Mouse (Mus musculus) liver, embryonic 16.5 days (tissue): ENCODE results near the gene Aldh18a1. TPM values are rescaled to one million over a fixed set of nuclear protein-coding genes. Genes with fewer than 3 reads are reported as not detected.
"Not testable (repeated sequence)": the region's sequence is repeated elsewhere in the genome, so short reads cannot be mapped to it uniquely, and the experiment has no call there.

Experiments used
- ATAC-seq: fragments of 200-750 bp; cut with Nextera tagmentation; 2 replicates; pipeline ENCODE4 v1.8.0; 2017; ENCODE audit warnings: low read depth, mild to moderate bottlenecking, moderate number of reproducible peaks, moderate library complexity
- H3K27ac ChIP-seq: fragments of 300-500 bp; sonication (generic); 2 replicates; pipeline ENCODE4 v1.5.1; 2014; ENCODE audit warnings: mild to moderate bottlenecking, low read length
- H3K27me3 ChIP-seq: fragments of 300-500 bp; sonication (generic); 2 replicates; pipeline ENCODE4 v1.6.1; 2014; ENCODE audit warnings: low read depth, low read length, mixed read lengths; ENCODE audit not compliant: control insufficient read depth, insufficient read depth
- H3K36me3 ChIP-seq: fragments of 300-500 bp; sonication (generic); 2 replicates; pipeline ENCODE4 v1.6.1; 2014; ENCODE audit warnings: mild to moderate bottlenecking; ENCODE audit not compliant: control insufficient read depth, insufficient read depth
- H3K4me1 ChIP-seq: fragments of 300-500 bp; sonication (generic); 2 replicates; pipeline ENCODE4 v1.6.1; 2014; ENCODE audit warnings: low read depth, low read length, mixed read lengths; ENCODE audit not compliant: control insufficient read depth
- H3K4me2 ChIP-seq: fragments of 300-500 bp; sonication (generic); 2 replicates; pipeline ENCODE4 v1.6.1; 2014; ENCODE audit warnings: low read depth, low read length, mixed read lengths
- H3K4me3 ChIP-seq: fragments of 300-500 bp; sonication (generic); 2 replicates; pipeline ENCODE4 v1.5.1; 2014; ENCODE audit warnings: low read depth, mild to moderate bottlenecking, low read length
- H3K9ac ChIP-seq: fragments of 300-500 bp; sonication (generic); 2 replicates; pipeline ENCODE4 v1.6.1; 2014; ENCODE audit warnings: low read depth, low read length
- H3K9me3 ChIP-seq: fragments of 300-500 bp; sonication (generic); replicated peaks from 2 replicates; pipeline ENCODE4 v1.6.1; 2016; ENCODE audit warnings: low read length; ENCODE audit not compliant: control insufficient read depth
- WGBS: fragments of 180-500 bp; shearing (Covaris S2); extraction: QIAGEN DNeasy Blood & Tissue Kit; methylation state at CpG from one replicate; pipeline ENCODE4 v1.1.7; 2014; ENCODE audit not compliant: insufficient replicate concordance; 5-methylcytosine and 5-hydroxymethylcytosine counted together
- polyA plus RNA-seq: library from polyadenylated mRNA; unstranded; fragments of >200 nt; fragmentation: Nextera tagmentation; extraction: Ambion mirVana; gene quantifications from 2 replicates; pipeline ENCODE4 v1.2.1, GENCODE M21; 2015

The Aldh18a1 gene
- polyA plus RNA-seq, 1 experiment from 2014 or later, result 28.6 TPM

- no peaks in the 10 kb centered on the region for H3K9me3 ChIP-seq
- H3K4me3 ChIP-seq, result no peak overlapping the region
- H3K4me1 ChIP-seq, result no peaks in the 10 kb centered on the region
- 70% methylated on average over 12 of the region's 12 CpGs for WGBS
- no peaks in the 10 kb centered on the region for H3K27me3 ChIP-seq
- H3K27ac ChIP-seq, result no peak overlapping the region
- H3K4me2 ChIP-seq, result no peak overlapping the region
- no peak for ATAC-seq
- H3K36me3 ChIP-seq, result no peaks in the 10 kb centered on the region
- H3K9ac ChIP-seq, result no peak overlapping the region
Observed at GRCm38 (mm10) chr19:40625935-40626334, 37.7 kb upstream of the Aldh18a1 start.

DNA sequence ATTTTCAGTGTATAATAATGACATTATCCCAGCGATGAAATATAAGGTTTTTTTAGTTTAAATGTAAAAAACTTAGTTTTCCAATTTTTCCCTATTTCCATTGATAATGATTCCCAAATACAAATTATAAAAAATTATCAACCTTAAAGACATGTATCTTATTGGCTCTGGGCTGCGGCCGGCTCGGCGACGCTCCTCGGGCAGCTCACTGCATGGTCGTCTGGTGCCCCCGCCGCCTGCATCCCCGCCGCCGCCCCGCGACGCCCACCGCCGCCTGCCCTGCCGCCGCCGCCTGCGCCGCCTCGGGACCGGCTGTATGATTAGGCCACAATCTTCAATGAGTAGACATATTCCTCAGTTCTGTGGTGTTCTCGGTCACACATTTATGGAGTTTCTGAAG, 33.4 kb upstream of the Aldh18a1 start:
- not testable (repeated sequence) for H3K27ac ChIP-seq, H3K9me3 ChIP-seq, H3K4me3 ChIP-seq, H3K36me3 ChIP-seq, H3K4me1 ChIP-seq, H3K9ac ChIP-seq, H3K4me2 ChIP-seq, H3K27me3 ChIP-seq
- peak; percentile 64; the same call in 1 of the 2 replicates for ATAC-seq
- 61% methylated on average over 8 of the region's 26 CpGs for WGBS

DNA sequence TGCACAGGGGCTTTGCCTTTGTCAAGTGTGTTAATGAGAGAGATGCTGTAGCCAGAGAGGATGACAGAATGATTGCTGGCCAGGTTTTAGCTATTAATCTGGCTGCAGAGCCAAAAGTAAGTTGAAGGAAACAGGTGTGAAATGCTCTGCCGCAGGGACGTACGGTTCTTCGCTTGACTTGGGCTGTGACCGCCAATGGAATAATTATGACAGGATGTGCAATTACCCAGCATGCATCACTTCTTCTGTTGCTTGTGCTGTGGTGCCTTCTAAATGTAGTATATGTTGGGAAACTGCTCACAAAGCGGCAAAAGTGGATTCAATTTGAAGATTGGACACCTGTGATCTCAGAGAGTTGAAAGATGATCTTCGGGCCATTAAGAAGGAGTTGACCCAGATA, 27.8 kb upstream of the Aldh18a1 start:
- WGBS, result 61% methylated on average over 7 of the region's 7 CpGs
- Histone ChIP-seq H3K4me1 (peaks cover 5% of the 10 kb centered on the region), H3K27ac (no peak overlapping the region), H3K27me3 (no peaks in the 10 kb centered on the region), H3K9me3 (no peaks in the 10 kb centered on the region), H3K9ac (no peak overlapping the region), H3K4me2 (no peak overlapping the region), H3K36me3 (no peaks in the 10 kb centered on the region), H3K4me3 (no peak overlapping the region)
- ATAC-seq, result no peak

- Histone ChIP-seq H3K27me3 (no peaks in the 10 kb centered on the region), H3K27ac (no peak overlapping the region), H3K4me3 (no peak overlapping the region), H3K4me2 (no peak overlapping the region), H3K4me1 (peaks cover 5% of the 10 kb centered on the region), H3K9ac (no peak overlapping the region), H3K9me3 (no peaks in the 10 kb centered on the region), H3K36me3 (no peaks in the 10 kb centered on the region)
- no peak for ATAC-seq
- WGBS, result 59% methylated on average over 7 of the region's 7 CpGs
Observed at GRCm38 (mm10) chr19:40614811-40615210, 26.5 kb upstream of the Aldh18a1 start.

DNA sequence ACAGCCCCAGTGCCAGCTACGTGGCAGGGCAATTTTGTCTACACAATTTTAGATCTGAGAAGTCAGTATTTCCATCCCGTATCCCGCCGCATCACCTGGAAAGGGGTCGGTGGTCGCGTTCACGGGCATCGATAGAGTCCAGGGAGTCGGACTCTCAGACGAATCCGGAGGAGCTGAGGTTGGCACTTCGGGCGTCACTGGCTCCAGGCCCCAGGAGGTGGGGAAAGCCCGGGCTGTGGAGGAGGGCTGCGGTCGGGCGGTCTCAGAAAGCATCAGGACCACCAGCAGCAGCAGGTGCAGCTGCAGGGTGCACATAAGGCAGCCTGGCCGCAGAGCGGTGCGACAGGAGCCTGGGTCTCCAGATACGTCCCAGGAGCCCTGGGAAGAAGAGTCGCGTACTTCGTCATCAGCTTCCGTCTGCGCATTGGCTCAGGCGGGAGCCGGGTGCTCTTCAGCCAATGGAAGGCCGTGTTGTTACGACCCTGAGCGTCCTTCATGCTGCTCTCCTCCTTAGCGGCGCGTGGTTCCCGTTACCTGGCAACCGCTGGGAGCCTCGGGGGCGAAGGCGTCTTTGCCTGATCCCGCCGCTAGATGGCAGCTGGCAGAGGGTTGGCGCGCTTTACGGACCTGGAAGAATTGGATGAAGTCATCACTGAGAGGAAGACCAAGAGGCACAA, 23.7 kb upstream of the Aldh18a1 start, which contains the start of the genes Tctn3 and Entpd1:
Gene Tctn3, minus strand, starts transcription at position 404 of the 677 bp plus-strand sequence.
Gene Entpd1, plus strand, starts transcription at position 537 of the 677 bp plus-strand sequence.
- Histone ChIP-seq H3K4me3 (peak within 1 kb of the TSS; percentile 77), H3K27me3 (no peaks in the 10 kb centered on the region), H3K27ac (no peak within 1 kb of the TSS), H3K9ac (peak within 1 kb of the TSS; percentile 66), H3K4me2 (peak within 1 kb of the TSS; percentile 84), H3K36me3 (no peaks in the 10 kb centered on the region; the same call in 1 of the 2 replicates), H3K9me3 (no peaks in the 10 kb centered on the region), H3K4me1 (peaks cover 5% of the 10 kb centered on the region)
- peak; percentile 100 for ATAC-seq
- under 1% methylated on average over 45 of the region's 45 CpGs for WGBS

GRCm38 (mm10) chr19:40607676-40608075, 19.4 kb upstream of the Aldh18a1 start:
- 70% methylated on average over 6 of the region's 6 CpGs for WGBS
- H3K9ac ChIP-seq, result no peak overlapping the region
- peaks cover 5% of the 10 kb centered on the region for H3K4me1 ChIP-seq

GRCm38 (mm10) chr19:40605189-40605588, 16.9 kb upstream of the Aldh18a1 start:
- 76% methylated on average over 9 of the region's 9 CpGs for WGBS
- no peak for ATAC-seq
- no peaks in the 10 kb centered on the region for H3K27me3 ChIP-seq
- H3K9ac ChIP-seq, result no peak overlapping the region
- no peaks in the 10 kb centered on the region; the same call in 1 of the 2 replicates for H3K36me3 ChIP-seq
- H3K4me2 ChIP-seq, result no peak overlapping the region
- no peak overlapping the region for H3K27ac ChIP-seq
- H3K9me3 ChIP-seq, result no peaks in the 10 kb centered on the region
- no peak overlapping the region for H3K4me3 ChIP-seq
- no peaks in the 10 kb centered on the region; the same call in none of the 2 replicates for H3K4me1 ChIP-seq

More at GRCm38 (mm10) chr19:40607676-40608075, 19.4 kb upstream of the Aldh18a1 start:
- no peak for ATAC-seq
- Histone ChIP-seq H3K4me3 (no peak overlapping the region), H3K27ac (no peak overlapping the region), H3K4me2 (no peak overlapping the region), H3K27me3 (no peaks in the 10 kb centered on the region), H3K9me3 (no peaks in the 10 kb centered on the region), H3K36me3 (no peaks in the 10 kb centered on the region; the same call in 1 of the 2 replicates)

- no peaks in the 10 kb centered on the region for H3K27me3 ChIP-seq
- no peaks in the 10 kb centered on the region for H3K9me3 ChIP-seq
- WGBS, result 38% methylated on average over 3 of the region's 3 CpGs
- no peak overlapping the region for H3K4me2 ChIP-seq
- no peak overlapping the region for H3K27ac ChIP-seq
- no peaks in the 10 kb centered on the region for H3K36me3 ChIP-seq
- H3K4me3 ChIP-seq, result no peak overlapping the region
- no peaks in the 10 kb centered on the region; the same call in none of the 2 replicates for H3K4me1 ChIP-seq
- no peak for ATAC-seq
- H3K9ac ChIP-seq, result no peak overlapping the region
Observed at GRCm38 (mm10) chr19:40601870-40602269, 13.6 kb upstream of the Aldh18a1 start.

GRCm38 (mm10) chr19:40600846-40601245, 12.6 kb upstream of the Aldh18a1 start:
- not testable (repeated sequence) for H3K9me3 ChIP-seq, H3K4me3 ChIP-seq, H3K4me2 ChIP-seq, H3K9ac ChIP-seq, H3K4me1 ChIP-seq, ATAC-seq, H3K27me3 ChIP-seq, H3K36me3 ChIP-seq, H3K27ac ChIP-seq
- WGBS, result 74% methylated on average over 5 of the region's 5 CpGs
